Mouse (Mus musculus): ENCODE results near the gene Tacc2. TPM values are rescaled to one million over a fixed set of nuclear protein-coding genes. Genes with fewer than 3 reads are reported as not detected.

Gene Tacc2
- polyA plus RNA-seq, 1 experiment, result 80.9 TPM

DNA sequence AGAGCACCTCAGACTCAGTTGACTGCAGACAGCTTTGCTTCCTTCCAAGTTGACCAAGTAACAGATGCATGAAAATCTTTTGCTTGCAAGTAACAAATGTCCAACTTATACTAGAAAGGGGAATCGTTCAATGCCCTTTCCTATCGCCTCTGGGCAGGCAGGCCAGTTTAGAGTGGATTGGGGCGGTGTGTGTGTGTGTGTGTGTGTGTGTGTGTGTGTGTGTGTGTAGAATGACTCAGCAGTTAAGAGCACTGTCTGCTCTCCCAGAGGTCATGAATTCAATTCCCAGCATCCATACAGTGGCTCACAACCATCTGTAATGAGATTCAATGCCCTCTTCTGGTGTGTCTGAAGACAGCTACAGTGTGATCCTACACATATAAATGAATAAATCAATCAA, 22.8 kb downstream of the Tacc2 start:
- Histone ChIP-seq H3K4me1 (ENCODE audit: control insufficient read depth, insufficient read depth, low read length) (peaks cover 12% of the 10 kb centered on the region), H3K4me3 (ENCODE audit: low read depth, low read length) (no peak overlapping the region), H3K9me3 (replicated peaks; ENCODE audit: control insufficient read depth, insufficient read depth, low read length, poor library complexity, severe bottlenecking) (no peaks in the 10 kb centered on the region), H3K27me3 (ENCODE audit: control insufficient read depth, insufficient read depth, low read length, poor library complexity, severe bottlenecking) (no peaks in the 10 kb centered on the region), H3K27ac (ENCODE audit: insufficient read depth, low read length) (peak overlapping the region; percentile 82), H3K9ac (ENCODE audit: low read depth, poor library complexity, severe bottlenecking) (no peak overlapping the region), H3K36me3 (ENCODE audit: control insufficient read depth, insufficient read depth, low read length, poor library complexity, severe bottlenecking) (no peaks in the 10 kb centered on the region)
- TF ChIP-seq EP300 (IDR thresholded peaks at IDR 0.05; ENCODE audit: insufficient read depth, low read depth, low read length) (peak; percentile 91), POLR2A (IDR thresholded peaks at IDR 0.05; ENCODE audit: insufficient read depth, low read length) (no peak), CTCF (IDR thresholded peaks at IDR 0.05; ENCODE audit: low read depth, low read length) (no peak)

DNA sequence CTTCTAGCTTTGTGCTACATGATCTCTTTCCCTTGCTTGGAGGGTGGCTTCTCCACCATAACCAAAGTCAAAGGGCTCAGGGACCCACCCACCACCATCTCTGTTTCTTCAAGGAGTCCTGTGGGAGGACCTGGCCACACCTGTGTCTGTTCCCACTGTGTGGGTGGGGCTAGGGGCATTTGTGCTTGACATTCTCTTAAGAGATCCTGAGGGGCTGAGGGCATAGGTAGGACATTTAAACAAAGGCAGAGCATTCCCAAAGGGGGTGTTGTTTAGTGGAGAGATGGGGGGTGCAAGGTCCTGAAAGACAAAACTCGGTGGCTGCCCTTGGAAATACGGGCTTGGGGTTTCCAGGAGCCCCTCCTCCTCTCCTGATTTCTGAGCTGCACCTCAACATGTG, 23.3 kb downstream of the Tacc2 start:
- Histone ChIP-seq H3K36me3 (ENCODE audit: control insufficient read depth, insufficient read depth, low read length, poor library complexity, severe bottlenecking) (no peaks in the 10 kb centered on the region), H3K27me3 (ENCODE audit: control insufficient read depth, insufficient read depth, low read length, poor library complexity, severe bottlenecking) (no peaks in the 10 kb centered on the region), H3K9ac (ENCODE audit: low read depth, poor library complexity, severe bottlenecking) (no peak overlapping the region), H3K27ac (ENCODE audit: insufficient read depth, low read length) (peak overlapping the region; percentile 82), H3K4me1 (ENCODE audit: control insufficient read depth, insufficient read depth, low read length) (peaks cover 12% of the 10 kb centered on the region), H3K4me3 (ENCODE audit: low read depth, low read length) (no peak overlapping the region), H3K9me3 (replicated peaks; ENCODE audit: control insufficient read depth, insufficient read depth, low read length, poor library complexity, severe bottlenecking) (no peaks in the 10 kb centered on the region)
- TF ChIP-seq POLR2A (IDR thresholded peaks at IDR 0.05; ENCODE audit: insufficient read depth, low read length), result no peak
- TF ChIP-seq EP300 (IDR thresholded peaks at IDR 0.05; ENCODE audit: insufficient read depth, low read depth, low read length), result peak; percentile 90

DNA sequence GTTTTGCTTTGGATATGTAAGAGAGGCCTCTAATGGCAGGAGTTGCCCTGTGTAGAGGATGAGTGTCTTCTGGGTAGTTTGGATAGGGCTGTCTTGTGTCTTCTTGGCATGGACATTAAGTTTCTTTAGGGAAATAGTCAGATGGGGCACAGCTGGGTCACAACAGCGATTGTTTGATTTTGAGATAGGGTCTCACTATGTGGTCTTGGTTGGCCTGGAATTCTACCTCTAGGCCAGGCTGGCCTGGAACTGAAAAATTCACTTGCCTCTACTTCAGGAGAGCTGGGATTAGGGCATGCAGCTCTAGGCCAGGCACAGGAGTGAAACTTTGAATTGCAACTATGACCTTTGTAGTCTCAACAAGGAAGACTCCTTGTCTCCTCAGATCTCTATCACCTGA, 25.6 kb downstream of the Tacc2 start:
- H3K36me3 ChIP-seq (ENCODE audit: control insufficient read depth, insufficient read depth, low read length, poor library complexity, severe bottlenecking), result no peaks in the 10 kb centered on the region
- no peaks in the 10 kb centered on the region for H3K27me3 ChIP-seq (ENCODE audit: control insufficient read depth, insufficient read depth, low read length, poor library complexity, severe bottlenecking)
- no peak overlapping the region for H3K27ac ChIP-seq (ENCODE audit: insufficient read depth, low read length)
- H3K9me3 ChIP-seq (replicated peaks; ENCODE audit: control insufficient read depth, insufficient read depth, low read length, poor library complexity, severe bottlenecking), result no peaks in the 10 kb centered on the region
- H3K9ac ChIP-seq (ENCODE audit: low read depth, poor library complexity, severe bottlenecking), result no peak overlapping the region
- peaks cover 12% of the 10 kb centered on the region for H3K4me1 ChIP-seq (ENCODE audit: control insufficient read depth, insufficient read depth, low read length)
- TF ChIP-seq CTCF (IDR thresholded peaks at IDR 0.05; ENCODE audit: low read depth, low read length) (no peak), EP300 (IDR thresholded peaks at IDR 0.05; ENCODE audit: insufficient read depth, low read depth, low read length) (no peak), POLR2A (IDR thresholded peaks at IDR 0.05; ENCODE audit: insufficient read depth, low read length) (no peak)
- H3K4me3 ChIP-seq (ENCODE audit: low read depth, low read length), result no peak overlapping the region

DNA sequence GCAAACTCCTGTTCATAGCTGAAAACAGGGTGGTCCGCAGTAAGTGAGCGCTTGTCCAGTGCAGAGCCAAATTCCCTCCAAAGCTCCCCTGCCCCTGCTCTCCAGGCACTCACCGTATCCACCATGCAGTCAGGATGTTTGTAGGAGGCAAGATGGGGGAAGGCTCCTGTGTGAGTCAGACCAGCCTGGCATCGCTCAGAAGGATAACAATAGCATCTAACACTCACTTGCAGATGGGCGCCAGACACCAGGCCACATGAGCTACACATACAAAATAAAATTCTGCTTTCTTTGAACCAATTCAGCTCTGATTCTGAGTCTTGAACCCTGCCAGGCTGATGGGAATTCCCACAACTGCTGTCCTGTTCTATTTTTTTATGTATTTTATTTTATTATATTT, 26.3 kb downstream of the Tacc2 start:
- Histone ChIP-seq H3K4me3 (ENCODE audit: low read depth, low read length) (no peak overlapping the region), H3K27me3 (ENCODE audit: control insufficient read depth, insufficient read depth, low read length, poor library complexity, severe bottlenecking) (no peaks in the 10 kb centered on the region), H3K36me3 (ENCODE audit: control insufficient read depth, insufficient read depth, low read length, poor library complexity, severe bottlenecking) (no peaks in the 10 kb centered on the region), H3K9ac (ENCODE audit: low read depth, poor library complexity, severe bottlenecking) (no peak overlapping the region), H3K9me3 (replicated peaks; ENCODE audit: control insufficient read depth, insufficient read depth, low read length, poor library complexity, severe bottlenecking) (no peaks in the 10 kb centered on the region), H3K4me1 (ENCODE audit: control insufficient read depth, insufficient read depth, low read length) (peaks cover 12% of the 10 kb centered on the region), H3K27ac (ENCODE audit: insufficient read depth, low read length) (no peak overlapping the region)
- TF ChIP-seq POLR2A (IDR thresholded peaks at IDR 0.05; ENCODE audit: insufficient read depth, low read length) (no peak), EP300 (IDR thresholded peaks at IDR 0.05; ENCODE audit: insufficient read depth, low read depth, low read length) (no peak), CTCF (IDR thresholded peaks at IDR 0.05; ENCODE audit: low read depth, low read length) (no peak)

DNA sequence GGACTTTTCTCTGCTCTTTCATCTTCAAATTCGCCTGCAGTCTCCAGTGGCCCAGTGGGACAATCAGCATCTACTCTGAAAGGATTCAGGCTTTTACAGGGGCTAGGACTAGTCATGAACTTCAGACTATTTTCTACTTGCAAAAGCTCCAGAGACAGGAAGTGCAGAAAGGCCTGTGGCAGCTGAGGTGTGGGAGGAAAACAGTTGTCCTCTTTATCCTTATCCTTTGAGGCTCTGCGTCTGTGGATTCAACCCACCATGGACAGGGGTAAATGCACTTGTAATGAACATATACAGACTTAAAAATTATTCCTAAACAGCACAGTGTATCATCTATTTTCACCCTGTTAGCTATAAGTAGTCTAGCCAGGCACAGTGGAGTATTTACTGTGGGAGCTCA, 27.2 kb downstream of the Tacc2 start:
- no peak overlapping the region for H3K4me3 ChIP-seq (ENCODE audit: low read depth, low read length)
- H3K36me3 ChIP-seq (ENCODE audit: control insufficient read depth, insufficient read depth, low read length, poor library complexity, severe bottlenecking), result no peaks in the 10 kb centered on the region
- no peak for TF ChIP-seq POLR2A (IDR thresholded peaks at IDR 0.05; ENCODE audit: insufficient read depth, low read length)
- TF ChIP-seq CTCF (IDR thresholded peaks at IDR 0.05; ENCODE audit: low read depth, low read length), result no peak
- TF ChIP-seq EP300 (IDR thresholded peaks at IDR 0.05; ENCODE audit: insufficient read depth, low read depth, low read length), result no peak
- peaks cover 10% of the 10 kb centered on the region for H3K4me1 ChIP-seq (ENCODE audit: control insufficient read depth, insufficient read depth, low read length)
- H3K27me3 ChIP-seq (ENCODE audit: control insufficient read depth, insufficient read depth, low read length, poor library complexity, severe bottlenecking), result no peaks in the 10 kb centered on the region
- no peaks in the 10 kb centered on the region for H3K9me3 ChIP-seq (replicated peaks; ENCODE audit: control insufficient read depth, insufficient read depth, low read length, poor library complexity, severe bottlenecking)
- H3K27ac ChIP-seq (ENCODE audit: insufficient read depth, low read length), result no peak overlapping the region
- no peak overlapping the region for H3K9ac ChIP-seq (ENCODE audit: low read depth, poor library complexity, severe bottlenecking)

DNA sequence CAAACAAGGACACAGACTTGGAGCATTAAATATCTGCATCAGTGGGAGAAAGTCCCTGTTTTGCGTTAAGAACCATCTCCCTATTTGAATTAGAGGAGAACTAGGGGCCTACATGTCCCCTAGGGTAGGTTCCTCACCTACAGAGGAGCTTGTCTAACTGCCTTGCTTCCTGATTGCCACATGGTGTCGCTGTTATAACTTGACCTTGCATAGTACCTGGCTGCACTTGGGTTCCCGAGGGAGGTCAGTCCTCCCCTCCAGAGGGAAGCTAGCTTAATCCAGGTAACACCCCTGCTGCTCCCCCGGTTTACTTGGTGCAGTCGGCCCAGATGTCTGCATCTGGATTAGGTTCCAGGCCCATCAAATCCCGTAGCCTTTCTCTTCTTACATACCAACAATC, 27.9 kb downstream of the Tacc2 start:
- Histone ChIP-seq H3K36me3 (ENCODE audit: control insufficient read depth, insufficient read depth, low read length, poor library complexity, severe bottlenecking) (no peaks in the 10 kb centered on the region), H3K4me3 (ENCODE audit: low read depth, low read length) (no peak overlapping the region), H3K9me3 (replicated peaks; ENCODE audit: control insufficient read depth, insufficient read depth, low read length, poor library complexity, severe bottlenecking) (no peaks in the 10 kb centered on the region), H3K4me1 (ENCODE audit: control insufficient read depth, insufficient read depth, low read length) (peaks cover 10% of the 10 kb centered on the region), H3K27me3 (ENCODE audit: control insufficient read depth, insufficient read depth, low read length, poor library complexity, severe bottlenecking) (no peaks in the 10 kb centered on the region), H3K27ac (ENCODE audit: insufficient read depth, low read length) (no peak overlapping the region), H3K9ac (ENCODE audit: low read depth, poor library complexity, severe bottlenecking) (no peak overlapping the region)
- no peak for TF ChIP-seq POLR2A (IDR thresholded peaks at IDR 0.05; ENCODE audit: insufficient read depth, low read length)
- no peak for TF ChIP-seq EP300 (IDR thresholded peaks at IDR 0.05; ENCODE audit: insufficient read depth, low read depth, low read length)
- peak; percentile 79 for TF ChIP-seq CTCF (IDR thresholded peaks at IDR 0.05; ENCODE audit: low read depth, low read length)

Measured in ES-Bruce4 (cell line).